Mouse (Mus musculus) ES-E14 (cell line): ENCODE data around the gene Cox19.

Experiments
- CHD2 ChIP-seq: IDR thresholded peaks from 2 replicates; pipeline ENCODE4 v1.6.1; 2014; ENCODE audit warnings: mild to moderate bottlenecking, low read depth, low read length, inconsistent platforms
- ZC3H11A ChIP-seq: IDR thresholded peaks from 2 replicates; pipeline ENCODE4 v1.6.1; 2012; ENCODE audit warnings: low read depth, mild to moderate bottlenecking, inconsistent platforms, low read length, borderline replicate concordance

DNA sequence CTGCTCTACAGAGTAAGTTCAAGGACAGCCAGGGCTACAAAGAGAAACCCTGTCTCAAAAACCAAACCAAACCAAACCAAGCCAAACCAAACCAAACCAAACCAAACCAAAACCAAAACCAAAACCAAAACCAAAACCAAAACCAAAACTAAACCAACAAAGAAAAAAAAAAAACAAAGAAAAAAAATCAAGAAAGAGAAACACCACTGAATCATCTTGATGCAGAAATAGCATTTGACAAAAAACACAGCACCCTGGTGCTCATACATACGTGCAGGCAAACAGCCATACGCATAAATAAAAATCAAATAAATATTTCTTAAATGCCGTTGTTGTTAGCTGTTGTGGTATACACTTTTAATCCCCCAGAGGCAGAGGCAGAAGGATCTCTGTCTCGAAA is 40.7 kb downstream of the Cox19 start:
- no peak for TF ChIP-seq CHD2
- TF ChIP-seq ZC3H11A: no peak
